Mouse (Mus musculus): ENCODE measurements around the gene Card10. TPM values are rescaled to one million over a fixed set of nuclear protein-coding genes. Genes with fewer than 3 reads are reported as not detected.
A peak's percentile ranks its signal among the peaks of the same experiment; 100 is the strongest.

Card10 gene
- polyA plus RNA-seq, 1 experiment from 2014 or later = 10.6 TPM

- 51% methylated on average over 11 of the region's 11 CpGs for WGBS
Measured at GRCm38 (mm10) chr15:78845321-78845720, 42.5 kb upstream of the Card10 start.

DNA sequence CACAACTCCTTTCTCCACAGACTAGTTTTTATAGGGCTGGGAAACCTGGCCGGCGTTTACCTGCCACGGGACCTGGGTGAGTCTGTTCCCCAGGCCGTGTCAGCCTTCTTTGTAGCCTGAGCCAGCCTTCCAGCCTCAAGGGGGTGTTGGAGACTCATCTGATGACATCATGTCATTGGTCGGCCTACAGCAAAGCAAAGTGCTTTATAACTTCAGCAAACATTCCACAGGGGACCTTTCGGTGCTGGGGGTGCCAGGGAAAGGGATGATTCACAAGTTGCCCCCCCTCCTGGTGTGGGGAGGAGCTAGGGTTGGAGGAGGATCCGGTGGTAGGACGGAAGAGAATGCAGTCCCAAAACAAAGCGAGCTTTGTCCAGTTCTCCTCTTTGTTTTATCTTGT, 41.9 kb upstream of the Card10 start:
- H3K4me2 ChIP-seq (replicated peaks; ENCODE audit: low read depth, low read length) = peak overlapping the region; percentile 78
- H3K9ac ChIP-seq (replicated peaks; ENCODE audit: low read length) = peak overlapping the region; percentile 94
- peak overlapping the region; percentile 96 for H3K27ac ChIP-seq (ENCODE audit: low read length)
- ATAC-seq (ENCODE audit: low FRiP score, low TSS enrichment) = no peak
- peaks cover 50% of the 10 kb centered on the region for H3K4me1 ChIP-seq (ENCODE audit: insufficient read depth, low read length)
- peak overlapping the region; percentile 71 for H3K4me3 ChIP-seq (ENCODE audit: low read length)
- H3K9me3 ChIP-seq (ENCODE audit: low read length) = no peaks in the 10 kb centered on the region
- peaks cover 5% of the 10 kb centered on the region; the same call in 1 of the 2 replicates for H3K27me3 ChIP-seq (ENCODE audit: insufficient read depth, low read length)
- H3K36me3 ChIP-seq (ENCODE audit: insufficient read depth, low read length) = peaks cover 9% of the 10 kb centered on the region
- WGBS = 24% methylated on average over 9 of the region's 9 CpGs

More at GRCm38 (mm10) chr15:78845321-78845720, 42.5 kb upstream of the Card10 start:
- H3K27me3 ChIP-seq (ENCODE audit: insufficient read depth, low read length) = peaks cover 5% of the 10 kb centered on the region; the same call in 1 of the 2 replicates
- peak overlapping the region; percentile 78 for H3K4me2 ChIP-seq (replicated peaks; ENCODE audit: low read depth, low read length)
- peak overlapping the region; percentile 47; the same call in 1 of the 2 replicates for H3K9ac ChIP-seq (replicated peaks; ENCODE audit: low read length)
- ATAC-seq (ENCODE audit: low FRiP score, low TSS enrichment) = no peak
- H3K4me3 ChIP-seq (ENCODE audit: low read length) = peak overlapping the region; percentile 71
- H3K27ac ChIP-seq (ENCODE audit: low read length) = peak overlapping the region; percentile 96
- H3K36me3 ChIP-seq (ENCODE audit: insufficient read depth, low read length) = peaks cover 9% of the 10 kb centered on the region
- H3K4me1 ChIP-seq (ENCODE audit: insufficient read depth, low read length) = peaks cover 50% of the 10 kb centered on the region
- no peaks in the 10 kb centered on the region for H3K9me3 ChIP-seq (ENCODE audit: low read length)

- Histone ChIP-seq H3K36me3 (ENCODE audit: insufficient read depth, low read length) (peaks cover 9% of the 10 kb centered on the region), H3K9ac (replicated peaks; ENCODE audit: low read length) (peak overlapping the region; percentile 94), H3K4me2 (replicated peaks; ENCODE audit: low read depth, low read length) (peak overlapping the region; percentile 78), H3K27me3 (ENCODE audit: insufficient read depth, low read length) (peaks cover 5% of the 10 kb centered on the region; the same call in 1 of the 2 replicates), H3K4me3 (ENCODE audit: low read length) (peak overlapping the region; percentile 71), H3K27ac (ENCODE audit: low read length) (peak overlapping the region; percentile 96), H3K9me3 (ENCODE audit: low read length) (no peaks in the 10 kb centered on the region), H3K4me1 (ENCODE audit: insufficient read depth, low read length) (peaks cover 55% of the 10 kb centered on the region)
- WGBS = 37% methylated on average over 21 of the region's 21 CpGs
- ATAC-seq (ENCODE audit: low FRiP score, low TSS enrichment) = no peak
Measured at GRCm38 (mm10) chr15:78843581-78844469, 41.0 kb upstream of the Card10 start.

- peak within 1 kb of the TSS; percentile 71 for H3K4me3 ChIP-seq (ENCODE audit: low read length)
- peak within 1 kb of the TSS; percentile 96 for H3K27ac ChIP-seq (ENCODE audit: low read length)
- peak; percentile 79 for ATAC-seq (ENCODE audit: low FRiP score, low TSS enrichment)
- peaks cover 5% of the 10 kb centered on the region; the same call in 1 of the 2 replicates for H3K27me3 ChIP-seq (ENCODE audit: insufficient read depth, low read length)
- peak within 1 kb of the TSS; percentile 78 for H3K4me2 ChIP-seq (replicated peaks; ENCODE audit: low read depth, low read length)
- peaks cover 4% of the 10 kb centered on the region; the same call in 1 of the 2 replicates for H3K36me3 ChIP-seq (ENCODE audit: insufficient read depth, low read length)
- H3K9ac ChIP-seq (replicated peaks; ENCODE audit: low read length) = peak within 1 kb of the TSS; percentile 94
- H3K9me3 ChIP-seq (ENCODE audit: low read length) = no peaks in the 10 kb centered on the region
- H3K4me1 ChIP-seq (ENCODE audit: insufficient read depth, low read length) = peaks cover 55% of the 10 kb centered on the region
- under 1% methylated on average over 67 of the region's 86 CpGs for WGBS
Measured at GRCm38 (mm10) chr15:78842371-78843163, 39.7 kb upstream of the Card10 start, which contains the start of gene Cdc42ep1. Gene Cdc42ep1 (plus strand): TSS chr15:78842624.

- Histone ChIP-seq H3K4me2 (replicated peaks; ENCODE audit: low read depth, low read length) (no peak overlapping the region), H3K4me1 (ENCODE audit: insufficient read depth, low read length) (peaks cover 56% of the 10 kb centered on the region), H3K27me3 (ENCODE audit: insufficient read depth, low read length) (peaks cover 5% of the 10 kb centered on the region; the same call in 1 of the 2 replicates), H3K9me3 (ENCODE audit: low read length) (no peaks in the 10 kb centered on the region), H3K4me3 (ENCODE audit: low read length) (no peak overlapping the region), H3K27ac (ENCODE audit: low read length) (0 out of 2 replicates have a peak overlapping the region, but pooled peaks have one; percentile 96), H3K9ac (replicated peaks; ENCODE audit: low read length) (no peak overlapping the region), H3K36me3 (ENCODE audit: insufficient read depth, low read length) (no peaks in the 10 kb centered on the region)
- 70% methylated on average over 6 of the region's 6 CpGs for WGBS
- no peak for ATAC-seq (ENCODE audit: low FRiP score, low TSS enrichment)
Measured at GRCm38 (mm10) chr15:78841161-78841790, 38.4 kb upstream of the Card10 start.

DNA sequence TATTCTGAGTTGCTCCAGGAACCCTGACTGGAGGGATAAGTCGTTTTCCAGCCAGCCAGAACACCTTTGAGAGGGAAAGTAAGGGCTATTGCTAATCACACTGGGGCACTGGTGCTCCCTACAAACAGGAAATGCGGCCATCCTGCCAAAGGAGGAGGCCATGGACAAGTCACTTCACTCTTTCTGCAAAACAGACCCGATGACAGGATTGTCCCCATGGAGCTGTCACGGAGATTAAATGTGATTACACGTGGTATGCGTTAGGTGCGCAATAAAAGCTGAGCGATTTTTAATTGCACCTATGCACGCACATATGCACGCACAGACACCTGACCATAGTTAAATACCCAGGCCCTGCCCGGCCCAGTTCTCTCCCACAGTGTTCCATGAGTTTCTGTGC, 37.9 kb upstream of the Card10 start:
- Histone ChIP-seq H3K27me3 (ENCODE audit: insufficient read depth, low read length) (peaks cover 5% of the 10 kb centered on the region; the same call in 1 of the 2 replicates), H3K9me3 (ENCODE audit: low read length) (no peaks in the 10 kb centered on the region), H3K4me3 (ENCODE audit: low read length) (no peak overlapping the region), H3K27ac (ENCODE audit: low read length) (peak overlapping the region; percentile 81), H3K36me3 (ENCODE audit: insufficient read depth, low read length) (no peaks in the 10 kb centered on the region), H3K4me2 (replicated peaks; ENCODE audit: low read depth, low read length) (no peak overlapping the region), H3K4me1 (ENCODE audit: insufficient read depth, low read length) (peaks cover 56% of the 10 kb centered on the region), H3K9ac (replicated peaks; ENCODE audit: low read length) (peak overlapping the region; percentile 37; the same call in 1 of the 2 replicates)
- no peak for ATAC-seq (ENCODE audit: low FRiP score, low TSS enrichment)
- 60% methylated on average over 11 of the region's 11 CpGs for WGBS

DNA sequence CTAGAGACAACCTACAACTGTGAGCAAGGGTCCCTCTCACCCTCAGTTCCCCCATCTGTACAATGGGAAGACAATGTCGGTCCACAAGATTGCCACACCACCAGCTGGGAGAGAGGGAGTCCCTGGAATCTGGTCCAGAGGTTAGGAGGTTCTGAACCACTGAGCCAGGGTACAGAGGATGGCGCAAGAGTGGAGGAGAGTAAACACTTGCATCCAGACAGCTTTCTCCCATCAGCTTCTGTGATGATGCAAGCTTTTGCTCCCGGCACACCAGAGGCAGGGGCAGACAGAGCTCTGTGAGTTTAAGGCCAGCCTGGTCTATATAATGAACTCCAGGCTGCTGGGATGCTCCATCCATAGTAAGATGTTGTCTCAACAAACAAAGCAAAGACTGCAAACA, 37.4 kb upstream of the Card10 start:
- peak overlapping the region; percentile 81 for H3K27ac ChIP-seq (ENCODE audit: low read length)
- 43% methylated on average over 3 of the region's 3 CpGs for WGBS
- no peaks in the 10 kb centered on the region for H3K36me3 ChIP-seq (ENCODE audit: insufficient read depth, low read length)
- no peaks in the 10 kb centered on the region for H3K9me3 ChIP-seq (ENCODE audit: low read length)
- peak overlapping the region; percentile 37; the same call in 1 of the 2 replicates for H3K9ac ChIP-seq (replicated peaks; ENCODE audit: low read length)
- no peak overlapping the region for H3K4me2 ChIP-seq (replicated peaks; ENCODE audit: low read depth, low read length)
- H3K4me1 ChIP-seq (ENCODE audit: insufficient read depth, low read length) = peaks cover 56% of the 10 kb centered on the region
- peaks cover 5% of the 10 kb centered on the region; the same call in 1 of the 2 replicates for H3K27me3 ChIP-seq (ENCODE audit: insufficient read depth, low read length)
- no peak overlapping the region for H3K4me3 ChIP-seq (ENCODE audit: low read length)
- no peak for ATAC-seq (ENCODE audit: low FRiP score, low TSS enrichment)

DNA sequence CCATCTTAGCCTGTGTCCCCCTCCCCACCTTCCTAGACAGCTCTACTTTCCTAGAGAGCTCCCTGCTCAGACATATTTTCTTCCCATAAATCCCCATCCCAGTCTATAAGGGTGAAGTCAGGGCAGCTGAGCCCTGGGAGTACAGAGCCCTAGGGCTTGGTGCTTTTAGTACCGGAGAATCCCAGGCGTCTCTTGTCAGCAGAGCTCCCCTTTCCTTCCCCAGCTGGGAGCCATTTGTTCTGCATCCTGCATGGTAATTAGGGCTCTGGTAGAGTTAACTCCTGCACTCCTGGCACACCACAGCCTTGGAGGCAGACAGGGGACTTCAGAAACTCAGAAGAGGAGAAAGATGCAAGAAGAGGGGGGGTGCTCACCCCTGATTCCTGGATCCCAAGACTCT, 36.9 kb upstream of the Card10 start:
- 4% methylated on average over 2 of the region's 2 CpGs for WGBS
- Histone ChIP-seq H3K9ac (replicated peaks; ENCODE audit: low read length) (no peak overlapping the region), H3K36me3 (ENCODE audit: insufficient read depth, low read length) (no peaks in the 10 kb centered on the region), H3K4me1 (ENCODE audit: insufficient read depth, low read length) (peaks cover 56% of the 10 kb centered on the region), H3K4me3 (ENCODE audit: low read length) (no peak overlapping the region), H3K27me3 (ENCODE audit: insufficient read depth, low read length) (peaks cover 5% of the 10 kb centered on the region; the same call in 1 of the 2 replicates), H3K27ac (ENCODE audit: low read length) (peak overlapping the region; percentile 81), H3K4me2 (replicated peaks; ENCODE audit: low read depth, low read length) (no peak overlapping the region), H3K9me3 (ENCODE audit: low read length) (no peaks in the 10 kb centered on the region)
- ATAC-seq (ENCODE audit: low FRiP score, low TSS enrichment) = no peak

GRCm38 (mm10) chr15:78836086-78836621, 33.3 kb upstream of the Card10 start:
- no peaks in the 10 kb centered on the region; the same call in 1 of the 2 replicates for H3K27me3 ChIP-seq (ENCODE audit: insufficient read depth, low read length)
- peaks cover 76% of the 10 kb centered on the region for H3K4me1 ChIP-seq (ENCODE audit: insufficient read depth, low read length)
- H3K4me2 ChIP-seq (replicated peaks; ENCODE audit: low read depth, low read length) = no peak overlapping the region
- H3K36me3 ChIP-seq (ENCODE audit: insufficient read depth, low read length) = no peaks in the 10 kb centered on the region
- ATAC-seq (ENCODE audit: low FRiP score, low TSS enrichment) = peak; percentile 3; the same call in 1 of the 2 replicates
- WGBS = 32% methylated on average over 8 of the region's 8 CpGs
- peak overlapping the region; percentile 2 for H3K9ac ChIP-seq (replicated peaks; ENCODE audit: low read length)
- H3K4me3 ChIP-seq (ENCODE audit: low read length) = no peak overlapping the region
- H3K9me3 ChIP-seq (ENCODE audit: low read length) = no peaks in the 10 kb centered on the region
- H3K27ac ChIP-seq (ENCODE audit: low read length) = peak overlapping the region; percentile 93

Measured in kidney, embryonic 16.5 days (tissue).